Mouse (Mus musculus) lung, adult 2 months (tissue): Measurements from ENCODE around the gene Arid4a. TPM values are rescaled to one million over a fixed set of nuclear protein-coding genes. Genes with fewer than 3 reads are reported as not detected.
"Not testable (repeated sequence)": the region's sequence is repeated elsewhere in the genome, so short reads cannot be mapped to it uniquely, and the experiment has no call there.

Experiments used
- DNase-seq: peaks from one replicate; pipeline ENCODE4 v3.0.0; 2022
- H3K4me1 ChIP-seq: fragments of 200-500 bp; 2 replicates; pipeline ENCODE4 v1.6.1; 2011; ENCODE audit warnings: low read length; ENCODE audit not compliant: control insufficient read depth, insufficient read depth
- H3K4me3 ChIP-seq: fragments of 200-500 bp; replicated peaks from 2 replicates; pipeline ENCODE3; 2011; ENCODE audit warnings: low read depth, mild to moderate bottlenecking, control low read depth, low read length; ENCODE audit errors: extremely low read depth
- CTCF ChIP-seq: fragments of 200-500 bp; IDR thresholded peaks from 2 replicates; pipeline ENCODE4 v1.5.1; 2011; ENCODE audit warnings: mild to moderate bottlenecking, low read length, control low read depth; ENCODE audit not compliant: insufficient read depth
- POLR2A ChIP-seq: fragments of 200-500 bp; IDR thresholded peaks from 2 replicates; pipeline ENCODE4 v1.6.1; 2011; ENCODE audit warnings: low read depth, mild to moderate bottlenecking, control low read depth, low read length, borderline replicate concordance; ENCODE audit errors: extremely low read depth
- WGBS: fragments of 180-500 bp; shearing (Covaris S2); methylation state at CpG from one replicate; pipeline ENCODE4 v1.1.7; 2018; 5-methylcytosine and 5-hydroxymethylcytosine counted together
- polyA plus RNA-seq: library from polyadenylated mRNA; depleted of rRNA; stranded (reverse); fragments of >200 nt; gene quantifications from 2 replicates; pipeline ENCODE4 v1.2.3, GENCODE M21; 2012

The Arid4a gene
- polyA plus RNA-seq, 1 experiment: 5.4 TPM

DNA sequence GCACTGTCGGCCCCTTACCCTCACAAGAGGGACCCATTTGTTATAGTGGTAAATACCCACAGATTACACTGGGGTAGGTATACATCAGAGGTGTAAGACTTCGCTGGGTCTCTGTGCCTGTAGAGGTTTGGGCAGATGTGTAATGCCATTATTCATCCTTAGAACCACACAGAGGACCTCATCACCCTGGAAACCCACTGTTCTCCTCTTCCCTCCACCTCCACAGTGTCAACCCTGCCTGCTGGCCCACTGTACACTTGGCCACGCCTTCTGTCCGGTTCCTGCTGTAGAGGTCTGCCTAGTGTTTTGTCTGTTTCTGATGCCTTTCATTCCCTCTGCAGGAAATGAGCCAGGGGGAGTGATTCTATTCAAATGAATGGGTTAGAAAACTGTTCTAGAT lies 56.3 kb downstream of the Arid4a start:
- DNase-seq: no peak
- Histone ChIP-seq H3K4me1 (no peaks in the 10 kb centered on the region), H3K4me3 (no peak overlapping the region)
- no peak for TF ChIP-seq POLR2A
- TF ChIP-seq CTCF: no peak
- 88% methylated on average over 4 of the region's 4 CpGs for WGBS

DNA sequence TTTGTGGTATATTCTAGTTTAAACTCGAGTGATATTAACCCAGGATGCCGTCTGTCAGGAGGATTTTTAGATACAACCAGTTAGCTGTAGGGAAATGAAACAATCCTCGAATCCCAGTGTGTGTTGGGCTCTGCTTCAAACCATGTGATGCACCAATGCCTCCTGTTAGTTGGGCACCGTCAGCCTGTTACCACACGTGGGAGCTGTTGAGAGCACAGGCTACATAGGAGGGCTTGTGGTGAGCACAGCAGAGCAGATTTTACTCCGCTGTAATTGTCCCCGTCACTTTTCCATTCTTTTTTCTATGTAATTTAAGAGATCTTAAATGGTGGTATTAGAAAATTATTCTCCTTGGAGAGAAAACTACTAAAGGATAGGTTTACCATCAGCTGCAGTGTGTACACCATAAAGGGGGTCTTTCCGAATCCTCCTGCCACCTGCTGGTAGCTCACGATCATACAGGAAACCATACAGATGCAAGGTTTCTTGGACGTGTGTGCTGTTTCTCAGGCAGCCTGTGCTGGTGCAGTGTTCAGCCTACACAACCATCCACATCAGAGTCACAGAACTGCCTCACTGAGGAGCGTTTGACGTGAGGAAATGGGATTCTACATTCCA lies 57.4 kb downstream of the Arid4a start:
- peak; percentile 58 for TF ChIP-seq CTCF
- TF ChIP-seq POLR2A: no peak
- Histone ChIP-seq H3K4me1 (no peaks in the 10 kb centered on the region), H3K4me3 (no peak overlapping the region)
- DNase-seq: no peak
- 45% methylated on average over 12 of the region's 12 CpGs for WGBS

DNA sequence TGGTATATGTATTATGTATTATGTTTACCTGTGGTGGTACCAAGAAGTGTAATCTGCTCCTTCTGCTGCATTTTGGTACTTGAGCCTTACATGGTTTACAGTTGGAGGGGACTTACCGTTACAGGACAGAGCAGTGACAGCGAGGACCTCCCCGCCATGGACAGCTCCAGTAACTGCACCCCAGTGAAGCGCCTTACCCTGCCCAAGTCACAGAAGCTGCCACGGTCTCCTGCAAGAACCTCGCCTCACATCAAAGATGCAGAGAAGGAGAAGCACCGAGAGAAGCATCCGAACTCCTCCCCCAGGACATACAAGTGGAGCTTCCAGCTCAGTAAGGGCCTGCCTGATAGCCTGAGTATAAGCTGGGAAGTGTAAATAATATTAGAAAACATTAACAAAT lies 70.5 kb downstream of the Arid4a start:
- no peaks in the 10 kb centered on the region for H3K4me1 ChIP-seq
- H3K4me3 ChIP-seq: no peak overlapping the region
- 91% methylated on average over 8 of the region's 8 CpGs for WGBS
- no peak for DNase-seq
- TF ChIP-seq CTCF (no peak), POLR2A (no peak)

DNA sequence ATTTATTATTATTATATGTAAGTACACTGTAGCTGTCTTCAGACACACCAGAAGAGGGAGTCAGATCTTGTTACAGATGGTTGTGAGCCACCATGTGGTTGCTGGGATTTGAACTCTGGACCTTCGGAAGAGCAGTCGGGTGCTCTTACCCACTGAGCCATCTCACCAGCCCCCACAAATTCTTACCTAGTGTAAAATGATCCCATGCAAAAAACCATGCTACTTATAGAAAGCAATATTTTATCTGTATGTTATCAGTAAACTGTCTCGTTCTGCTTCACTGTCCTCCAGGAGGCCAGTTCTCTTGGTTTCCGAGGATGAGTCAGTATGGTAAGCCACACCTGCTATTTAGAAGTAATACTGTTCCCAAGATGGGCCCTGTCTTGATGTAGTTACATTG lies 88.5 kb downstream of the Arid4a start:
- 80% methylated on average over 4 of the region's 4 CpGs for WGBS

DNA sequence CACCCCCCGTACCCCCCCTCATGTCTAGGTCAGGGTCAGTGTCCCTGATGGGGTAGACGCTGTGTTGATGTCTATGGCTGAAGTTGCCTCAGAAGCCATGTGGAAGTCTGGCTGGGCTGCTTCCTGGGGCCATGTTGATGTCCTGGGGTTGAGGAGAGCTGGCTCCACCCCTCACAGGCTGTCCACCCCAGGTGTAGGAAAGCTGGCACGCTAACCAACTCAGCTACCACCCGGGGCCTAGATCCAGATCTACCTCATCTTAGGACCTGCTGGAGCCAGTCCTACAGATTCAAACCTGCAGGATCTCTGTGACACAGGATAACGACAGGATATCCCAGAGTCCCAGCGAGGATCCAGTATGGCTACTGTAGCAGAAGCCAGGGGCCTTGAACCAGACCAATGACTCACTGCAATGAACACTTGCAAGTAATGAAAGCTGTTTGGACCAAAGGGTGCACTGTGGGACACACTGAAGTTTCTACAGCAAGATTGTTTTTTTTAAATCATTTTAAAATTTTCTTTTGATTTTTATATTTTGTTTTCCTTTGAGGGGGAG lies 91.5 kb downstream of the Arid4a start:
- 84% methylated on average over 6 of the region's 6 CpGs for WGBS
- H3K4me1 ChIP-seq: no peaks in the 10 kb centered on the region
- DNase-seq: no peak
- H3K4me3 ChIP-seq: no peak overlapping the region
- no peak for TF ChIP-seq CTCF
- no peak for TF ChIP-seq POLR2A

More for the DNA sequence above, 88.5 kb downstream of the Arid4a start:
- not testable (repeated sequence) for H3K4me3 ChIP-seq, DNase-seq, H3K4me1 ChIP-seq

DNA sequence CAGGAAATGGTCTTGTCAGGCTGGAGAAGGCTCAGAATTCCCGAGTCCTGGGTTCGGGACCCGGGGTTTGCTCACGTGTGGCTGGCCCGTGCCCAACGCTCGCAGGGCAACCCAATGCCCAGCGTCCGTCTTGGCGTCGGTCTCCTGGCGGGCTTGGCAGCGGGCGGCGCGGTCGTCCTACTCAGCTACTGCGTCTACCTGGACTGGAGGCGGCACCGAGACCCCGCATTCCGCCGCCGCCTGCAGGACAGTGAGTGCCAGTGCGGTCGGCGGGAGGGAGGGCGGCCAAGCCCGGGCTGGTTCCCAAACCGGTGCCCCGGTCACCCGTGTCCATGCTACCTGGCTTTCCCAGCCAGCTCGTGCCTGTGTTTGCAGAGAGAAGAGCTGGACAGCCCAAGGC lies 95.5 kb downstream of the Arid4a start, which contains the start of gene Tomm20l:
Gene Tomm20l, plus strand, starts transcription at position 98 of the 400 bp plus-strand sequence.
- TF ChIP-seq CTCF (no peak), POLR2A (no peak)
- peak; percentile 39 for DNase-seq
- Histone ChIP-seq H3K4me1 (no peaks in the 10 kb centered on the region), H3K4me3 (no peak within 1 kb of the TSS)
- WGBS: 7% methylated on average over 33 of the region's 33 CpGs

DNA sequence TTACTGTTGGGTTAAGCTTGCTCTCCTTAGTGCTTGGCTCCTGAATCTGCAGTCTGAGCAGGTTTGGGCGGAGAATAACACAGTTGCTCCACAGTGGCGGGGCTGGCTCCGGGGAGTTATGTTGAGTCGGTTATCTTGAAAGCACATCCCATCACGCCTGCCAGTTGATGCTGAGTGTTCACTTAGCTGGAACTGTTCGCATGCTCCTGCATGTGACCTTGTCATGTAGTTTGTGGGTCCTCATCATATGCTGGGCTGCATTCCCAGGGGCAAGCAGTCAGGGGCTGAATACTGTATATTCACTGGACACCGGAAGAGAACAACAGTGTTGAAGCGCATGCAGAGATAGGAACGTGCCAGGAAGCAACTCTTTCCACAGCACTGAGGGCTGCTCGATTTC lies 97.3 kb downstream of the Arid4a start:
- no peaks in the 10 kb centered on the region for H3K4me1 ChIP-seq
- WGBS: 52% methylated on average over 10 of the region's 10 CpGs
- no peak for DNase-seq
- H3K4me3 ChIP-seq: no peak overlapping the region
- TF ChIP-seq POLR2A (no peak), CTCF (no peak)

DNA sequence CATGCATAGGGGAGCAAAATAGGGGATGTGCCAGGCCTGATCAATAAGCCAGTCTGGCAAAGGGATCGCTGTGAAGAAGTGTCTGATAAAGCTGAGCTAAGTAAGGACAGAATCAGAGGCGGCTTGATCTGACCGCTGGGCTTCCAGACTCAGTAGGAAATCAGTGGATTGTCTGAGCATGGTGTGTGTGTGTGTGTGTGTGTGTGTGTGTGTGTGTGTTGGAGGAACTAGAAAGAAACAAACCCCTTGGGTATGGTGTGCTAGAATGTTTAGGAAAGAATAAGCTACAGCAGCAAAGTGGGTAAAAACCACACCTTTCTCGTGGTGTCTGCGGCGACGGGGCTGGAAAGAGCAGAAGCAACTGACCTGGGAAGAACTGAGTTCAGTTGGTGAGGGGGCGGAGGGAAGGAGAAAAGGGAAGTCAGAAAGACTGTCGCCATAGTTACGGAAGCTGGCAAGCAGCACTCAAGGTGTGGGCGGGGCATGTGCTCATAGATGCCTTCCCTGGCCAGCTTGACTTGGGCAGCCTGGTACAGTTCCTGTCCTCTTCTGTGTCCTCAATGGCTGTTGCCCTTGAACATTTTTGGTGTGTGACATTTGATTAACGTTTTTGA lies 98.0 kb downstream of the Arid4a start:
- peak; percentile 37 for DNase-seq
- H3K4me3 ChIP-seq: no peak overlapping the region

DNA sequence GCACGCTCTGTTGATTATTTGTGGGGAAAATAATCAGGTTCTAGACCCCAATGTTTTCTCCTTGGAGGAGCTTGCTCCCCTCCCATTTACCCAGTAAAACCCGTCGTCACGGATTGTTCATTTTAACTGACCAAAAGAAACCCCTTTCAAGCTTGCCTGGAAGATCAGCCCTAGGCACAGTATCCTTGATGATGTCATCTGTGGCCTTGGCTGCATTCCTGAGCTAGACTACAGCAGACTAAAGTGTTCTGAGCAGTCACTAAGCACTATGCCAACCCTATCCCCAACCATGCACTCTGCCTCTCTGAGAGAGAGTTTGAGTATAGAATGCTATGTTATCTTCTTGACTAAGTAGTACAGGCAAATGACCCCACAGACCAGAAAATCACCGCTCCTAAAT lies 100.6 kb downstream of the Arid4a start:
- Histone ChIP-seq H3K4me3 (no peak overlapping the region), H3K4me1 (no peaks in the 10 kb centered on the region)
- WGBS: 75% methylated on average over 5 of the region's 5 CpGs
- no peak for DNase-seq
- no peak for TF ChIP-seq CTCF
- no peak for TF ChIP-seq POLR2A

More for the DNA sequence above, 98.0 kb downstream of the Arid4a start:
- 23% methylated on average over 12 of the region's 12 CpGs for WGBS
- no peaks in the 10 kb centered on the region for H3K4me1 ChIP-seq
- TF ChIP-seq CTCF (no peak), POLR2A (no peak)

DNA sequence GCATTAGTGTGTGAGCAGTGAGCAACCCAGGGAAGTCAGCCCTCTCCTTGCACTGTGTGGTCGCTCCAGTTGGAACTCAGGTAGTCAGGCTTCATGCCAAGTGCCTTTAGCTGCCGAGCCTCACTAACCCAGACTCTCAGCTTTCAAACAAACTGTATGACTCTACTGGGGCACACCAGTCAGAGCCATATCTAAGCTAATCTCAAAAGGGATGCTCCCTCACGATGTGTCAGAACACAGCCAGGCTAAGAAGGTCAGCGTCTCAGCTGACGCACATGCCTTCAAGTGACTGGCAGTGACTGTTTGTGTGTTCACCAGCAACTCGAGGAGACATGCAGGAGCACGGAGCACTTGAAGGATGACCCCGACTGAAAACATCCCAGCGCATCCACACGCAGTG lies 106.9 kb downstream of the Arid4a start:
- Histone ChIP-seq H3K4me3 (no peak overlapping the region), H3K4me1 (no peaks in the 10 kb centered on the region)
- no peak for DNase-seq
- TF ChIP-seq POLR2A (no peak), CTCF (no peak)
- WGBS: 86% methylated on average over 10 of the region's 10 CpGs

DNA sequence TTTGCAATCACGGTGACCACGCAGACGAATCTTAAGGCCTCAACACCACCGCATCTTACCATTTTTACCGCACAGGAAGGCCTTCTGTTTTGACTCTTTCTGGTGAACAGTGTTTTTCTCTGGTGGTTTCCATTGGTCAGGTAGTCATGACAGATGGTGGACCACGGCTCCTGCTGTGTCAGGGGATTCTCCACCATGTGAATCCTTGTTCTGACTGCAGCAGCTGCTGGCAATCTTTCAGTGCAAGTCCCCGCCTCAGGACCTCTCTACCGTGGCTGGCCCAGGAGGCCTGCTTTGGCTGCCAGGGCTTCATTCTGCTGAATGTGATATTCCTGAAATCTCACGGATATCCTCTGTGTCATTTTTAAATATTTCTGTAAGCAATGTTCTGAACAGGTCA lies 107.5 kb downstream of the Arid4a start:
- TF ChIP-seq POLR2A (no peak), CTCF (no peak)
- DNase-seq: no peak
- Histone ChIP-seq H3K4me3 (no peak overlapping the region), H3K4me1 (no peaks in the 10 kb centered on the region)
- WGBS: 84% methylated on average over 9 of the region's 9 CpGs
